Mouse (Mus musculus): ENCODE data around the gene RPS10-NUDT3. TPM values are rescaled to one million over a fixed set of nuclear protein-coding genes. Genes with fewer than 3 reads are reported as not detected.
A peak's percentile ranks its signal among the peaks of the same experiment; 100 is the strongest.

Gene RPS10-NUDT3
- polyA plus RNA-seq, 1 experiment from 2014 or later, result not detected

DNA sequence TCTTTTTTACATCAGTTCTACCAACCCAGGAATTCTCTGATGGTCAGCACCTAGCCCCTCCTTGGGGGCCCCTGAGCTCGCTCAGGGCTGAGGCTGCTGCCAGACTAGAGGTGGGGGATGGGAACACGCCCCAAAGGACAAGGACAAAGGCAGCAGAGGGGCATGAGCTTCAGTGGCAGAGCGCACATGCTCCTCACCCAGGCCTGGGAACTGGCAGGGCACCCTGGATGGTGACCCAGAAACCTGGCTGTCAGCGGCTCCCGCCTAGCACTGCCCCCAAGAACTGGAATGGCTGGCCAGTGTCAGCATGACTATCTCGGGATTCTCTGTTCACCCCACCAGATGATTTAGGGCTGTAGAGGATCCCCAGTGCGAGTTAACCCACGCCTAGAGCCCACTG, 85.8 kb downstream of the RPS10-NUDT3 start:
- 50% methylated on average over 8 of the region's 8 CpGs for WGBS
- H3K27me3 ChIP-seq (ENCODE audit: poor library complexity, severe bottlenecking), result peaks cover 8% of the 10 kb centered on the region; the same call in 1 of the 2 replicates
- H3K27ac ChIP-seq, result peak overlapping the region; percentile 86
- no peaks in the 10 kb centered on the region for H3K36me3 ChIP-seq (replicated peaks)
- H3K4me3 ChIP-seq, result peak overlapping the region; percentile 21
- peak; percentile 44 for DNase-seq (ENCODE audit: extremely low spot score, low spot score)
- peaks cover 61% of the 10 kb centered on the region for H3K4me1 ChIP-seq
- no peaks in the 10 kb centered on the region for H3K9me3 ChIP-seq

DNA sequence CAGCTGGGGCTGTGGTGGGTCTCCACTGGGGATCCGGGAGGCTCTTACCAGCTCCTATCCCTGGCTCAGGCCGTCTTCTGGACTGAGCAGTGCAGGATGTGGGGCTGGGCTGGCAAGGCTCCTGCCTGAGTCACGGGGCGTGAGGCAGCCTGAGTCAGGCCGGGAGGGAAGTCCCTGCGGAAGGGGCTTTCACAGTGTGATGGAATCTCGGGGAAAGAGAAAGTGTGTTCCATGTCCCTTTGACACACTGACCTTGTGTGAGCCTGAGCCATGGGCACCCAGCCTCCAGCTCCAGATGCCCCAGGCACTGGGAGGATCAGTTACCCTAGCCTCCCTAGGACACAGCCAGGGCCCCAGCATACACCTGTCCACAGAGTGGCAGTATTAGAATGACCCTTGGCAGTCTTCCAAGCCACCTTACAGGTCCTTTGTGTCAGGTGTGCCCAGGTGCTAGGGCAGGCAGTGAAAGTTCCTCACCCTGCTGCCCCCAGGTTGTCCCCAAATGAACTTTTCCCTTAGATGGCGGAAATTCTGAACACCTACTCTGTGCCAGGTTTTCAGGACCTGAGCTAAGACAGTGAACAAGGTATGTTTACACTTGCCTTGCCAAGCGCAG, 87.7 kb downstream of the RPS10-NUDT3 start:
- no peak for DNase-seq (ENCODE audit: extremely low spot score, low spot score)
- peaks cover 55% of the 10 kb centered on the region for H3K4me1 ChIP-seq
- peaks cover 8% of the 10 kb centered on the region; the same call in 1 of the 2 replicates for H3K27me3 ChIP-seq (ENCODE audit: poor library complexity, severe bottlenecking)
- H3K4me3 ChIP-seq, result no peak overlapping the region
- H3K9me3 ChIP-seq, result no peaks in the 10 kb centered on the region
- peak overlapping the region; percentile 16; the same call in 1 of the 2 replicates for H3K27ac ChIP-seq
- no peaks in the 10 kb centered on the region for H3K36me3 ChIP-seq (replicated peaks)
- WGBS, result 69% methylated on average over 9 of the region's 9 CpGs

DNA sequence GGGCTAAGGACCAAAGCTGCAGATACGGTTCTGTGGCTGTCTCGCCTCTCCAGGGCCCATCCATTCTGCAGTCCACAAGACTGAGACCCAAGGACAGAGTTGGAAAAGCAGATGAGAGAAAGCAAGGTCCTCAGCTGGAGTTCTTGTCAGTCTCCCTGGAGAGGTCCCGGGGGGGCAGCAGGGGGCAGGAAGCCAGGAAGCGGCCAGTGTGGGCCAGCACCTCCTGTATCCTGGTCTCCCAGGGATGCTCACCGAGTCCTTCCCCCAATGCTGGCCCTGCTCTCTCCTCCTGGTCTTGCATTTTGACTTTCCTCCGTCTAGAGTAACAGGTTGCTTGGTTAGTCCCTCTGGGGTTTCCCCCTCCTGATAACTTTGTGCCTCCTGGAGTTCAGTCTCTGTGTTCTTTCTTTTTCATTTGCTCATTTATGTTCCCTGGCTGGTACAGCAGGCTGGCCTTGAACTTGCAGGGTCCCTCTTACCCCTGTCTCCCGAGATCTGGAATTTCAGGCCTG, 88.4 kb downstream of the RPS10-NUDT3 start:
- H3K4me1 ChIP-seq, result peaks cover 53% of the 10 kb centered on the region
- WGBS, result 70% methylated on average over 7 of the region's 7 CpGs

DNA sequence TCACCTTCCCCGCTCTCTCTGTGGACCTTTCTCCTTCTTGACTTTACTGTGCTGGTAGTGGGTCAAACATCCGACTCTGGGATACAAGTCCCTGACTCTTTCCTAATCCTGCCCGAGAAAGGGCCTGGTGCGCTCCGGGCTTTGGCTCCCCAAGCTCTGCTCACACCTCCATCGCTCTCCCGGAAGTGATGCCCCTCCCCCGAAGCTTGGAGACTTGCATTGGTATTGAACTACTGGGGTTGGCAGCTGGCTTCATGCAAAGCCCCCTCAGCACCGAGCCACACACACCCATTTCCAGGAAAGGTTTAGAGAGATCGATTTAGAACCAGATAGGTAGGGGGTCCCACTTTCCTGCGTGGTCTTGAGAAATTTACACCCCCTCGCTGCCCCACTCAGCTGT, 89.0 kb downstream of the RPS10-NUDT3 start:
- H3K4me3 ChIP-seq, result no peak overlapping the region
- no peaks in the 10 kb centered on the region for H3K9me3 ChIP-seq
- H3K36me3 ChIP-seq (replicated peaks), result no peaks in the 10 kb centered on the region
- H3K27ac ChIP-seq, result no peak overlapping the region
- H3K27me3 ChIP-seq (ENCODE audit: poor library complexity, severe bottlenecking), result peaks cover 8% of the 10 kb centered on the region; the same call in 1 of the 2 replicates
- DNase-seq (ENCODE audit: extremely low spot score, low spot score), result no peak
- WGBS, result 51% methylated on average over 12 of the region's 12 CpGs
- H3K4me1 ChIP-seq, result peaks cover 53% of the 10 kb centered on the region

More for the DNA sequence above, 88.4 kb downstream of the RPS10-NUDT3 start:
- H3K27me3 ChIP-seq (ENCODE audit: poor library complexity, severe bottlenecking), result peaks cover 8% of the 10 kb centered on the region; the same call in 1 of the 2 replicates
- DNase-seq (ENCODE audit: extremely low spot score, low spot score), result no peak
- no peaks in the 10 kb centered on the region for H3K36me3 ChIP-seq (replicated peaks)
- H3K9me3 ChIP-seq, result no peaks in the 10 kb centered on the region
- H3K27ac ChIP-seq, result no peak overlapping the region
- no peak overlapping the region for H3K4me3 ChIP-seq

DNA sequence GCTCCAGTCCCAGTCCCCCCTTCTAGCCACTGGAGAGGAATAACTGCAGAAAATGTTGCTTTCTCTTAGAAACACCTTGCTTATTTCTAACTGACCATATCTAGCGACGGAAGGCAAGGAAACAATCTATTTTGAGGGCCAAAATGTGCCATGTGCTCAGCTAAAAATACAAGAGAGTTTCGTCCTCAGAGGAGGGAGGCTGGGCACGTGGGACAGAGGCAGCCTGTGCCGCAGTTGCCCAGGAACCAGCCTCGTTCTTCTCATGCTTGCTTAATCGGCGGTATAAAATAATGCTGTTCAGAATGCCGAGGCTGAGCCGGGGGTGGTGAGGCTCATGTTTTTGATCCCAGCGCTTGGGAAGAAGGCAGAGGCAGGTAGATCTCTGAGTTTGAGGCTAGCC, 90.5 kb downstream of the RPS10-NUDT3 start:
- no peak for DNase-seq (ENCODE audit: extremely low spot score, low spot score)
- Histone ChIP-seq H3K27me3 (ENCODE audit: poor library complexity, severe bottlenecking) (peaks cover 8% of the 10 kb centered on the region; the same call in 1 of the 2 replicates), H3K4me3 (no peak overlapping the region), H3K4me1 (peaks cover 46% of the 10 kb centered on the region), H3K9me3 (no peaks in the 10 kb centered on the region), H3K27ac (no peak overlapping the region), H3K36me3 (replicated peaks) (no peaks in the 10 kb centered on the region)
- WGBS, result 90% methylated on average over 11 of the region's 11 CpGs

DNA sequence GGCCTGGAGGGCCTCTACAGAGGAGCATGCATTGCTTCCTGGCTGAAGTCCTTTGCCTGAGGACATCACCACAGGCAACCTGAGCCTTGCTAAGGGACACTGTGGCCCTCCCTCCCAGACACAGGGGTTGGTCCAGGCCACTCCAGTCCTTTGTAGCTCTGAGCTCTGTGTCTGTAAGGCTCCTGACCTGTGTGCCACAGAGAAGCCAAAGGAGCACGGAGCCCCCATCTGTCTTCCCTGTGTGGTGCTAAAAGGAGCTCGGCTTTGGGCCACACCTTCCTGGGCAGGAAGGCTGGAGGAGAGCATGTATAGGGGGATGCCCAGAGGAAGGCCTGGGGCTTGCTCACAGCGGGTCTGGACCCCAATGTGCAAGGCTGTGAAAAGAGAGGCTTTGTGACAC, 93.0 kb downstream of the RPS10-NUDT3 start:
- DNase-seq (ENCODE audit: extremely low spot score, low spot score), result no peak
- Histone ChIP-seq H3K27ac (0 out of 2 replicates have a peak overlapping the region, but pooled peaks have one; percentile 17), H3K9me3 (no peaks in the 10 kb centered on the region), H3K4me3 (no peak overlapping the region), H3K36me3 (replicated peaks) (no peaks in the 10 kb centered on the region), H3K4me1 (peaks cover 27% of the 10 kb centered on the region), H3K27me3 (ENCODE audit: poor library complexity, severe bottlenecking) (peaks cover 8% of the 10 kb centered on the region; the same call in 1 of the 2 replicates)
- 81% methylated on average over 3 of the region's 3 CpGs for WGBS

DNA sequence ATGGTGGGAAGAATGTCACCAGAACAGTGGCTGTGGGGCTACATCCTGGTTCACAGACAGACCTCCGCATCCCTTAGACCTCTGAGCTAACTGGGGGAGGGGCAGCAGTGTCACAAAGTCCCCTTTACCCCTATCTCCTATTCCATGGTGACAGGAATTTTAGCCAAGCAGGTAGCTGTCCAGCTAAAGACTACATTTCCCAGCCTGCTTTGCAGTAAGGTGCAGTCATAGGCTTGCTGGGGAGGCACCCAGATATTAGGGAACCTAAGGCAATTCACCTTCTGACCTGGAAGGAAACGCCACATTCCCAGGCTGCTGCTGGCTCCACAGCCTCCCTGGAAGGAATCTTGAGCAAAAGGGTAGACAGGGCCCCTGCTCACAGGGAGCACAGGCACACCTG, 93.8 kb downstream of the RPS10-NUDT3 start:
- peaks cover 1% of the 10 kb centered on the region; the same call in 1 of the 2 replicates for H3K27me3 ChIP-seq (ENCODE audit: poor library complexity, severe bottlenecking)
- DNase-seq (ENCODE audit: extremely low spot score, low spot score), result no peak
- WGBS, result 68% methylated on average over 2 of the region's 2 CpGs
- H3K4me3 ChIP-seq, result no peak overlapping the region
- no peak overlapping the region for H3K27ac ChIP-seq
- H3K36me3 ChIP-seq (replicated peaks), result no peaks in the 10 kb centered on the region
- H3K4me1 ChIP-seq, result peaks cover 21% of the 10 kb centered on the region
- no peaks in the 10 kb centered on the region for H3K9me3 ChIP-seq

DNA sequence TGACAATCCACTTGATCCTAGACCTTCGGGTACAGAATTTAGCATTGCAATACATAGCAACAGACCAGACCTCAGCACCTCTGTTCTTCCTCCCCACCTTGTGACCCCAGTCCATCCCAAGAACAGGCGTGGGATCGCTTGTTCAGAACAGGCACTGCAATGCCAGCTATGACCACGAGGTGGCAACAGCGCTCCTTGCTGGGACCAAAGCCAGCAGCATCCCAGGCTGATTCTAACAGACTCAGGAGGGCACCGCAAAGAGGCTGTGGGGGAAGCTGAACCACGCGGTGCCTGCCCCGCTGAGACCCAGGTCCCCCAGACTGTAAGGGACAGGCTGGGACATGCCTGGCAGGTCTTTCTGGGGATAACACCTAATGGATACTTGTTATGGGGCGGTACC, 100.3 kb downstream of the RPS10-NUDT3 start:
- Histone ChIP-seq H3K27me3 (ENCODE audit: poor library complexity, severe bottlenecking) (no peaks in the 10 kb centered on the region), H3K9me3 (no peaks in the 10 kb centered on the region; the same call in 1 of the 2 replicates), H3K36me3 (replicated peaks) (no peaks in the 10 kb centered on the region), H3K4me1 (peaks cover 6% of the 10 kb centered on the region), H3K27ac (peak overlapping the region; percentile 61), H3K4me3 (peak overlapping the region; percentile 27; the same call in 1 of the 2 replicates)
- peak; percentile 92 for DNase-seq (ENCODE audit: extremely low spot score, low spot score)
- 5% methylated on average over 10 of the region's 10 CpGs for WGBS

DNA sequence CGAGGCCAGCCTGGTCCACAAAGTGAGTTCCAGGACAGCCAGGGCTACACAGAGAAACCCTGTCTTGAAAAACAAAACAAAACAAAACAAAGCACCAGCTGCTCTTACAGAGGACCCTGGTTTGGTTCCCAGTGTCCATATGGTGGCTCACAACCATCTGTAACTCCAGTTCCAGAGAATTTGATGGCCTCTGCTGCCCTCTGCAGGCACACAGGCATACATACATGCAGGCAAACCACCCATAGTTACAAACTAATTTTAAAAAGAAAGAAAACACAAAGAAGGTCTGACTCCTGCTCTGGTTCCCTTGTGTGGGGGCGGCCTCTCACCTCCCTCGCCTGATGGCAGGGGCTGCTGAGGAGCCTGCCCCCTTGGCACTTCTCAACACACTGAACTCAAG, 101.7 kb downstream of the RPS10-NUDT3 start:
- 87% methylated on average over 3 of the region's 3 CpGs for WGBS
- Histone ChIP-seq H3K27ac (no peak overlapping the region), H3K4me1 (peaks cover 14% of the 10 kb centered on the region), H3K27me3 (ENCODE audit: poor library complexity, severe bottlenecking) (no peaks in the 10 kb centered on the region), H3K36me3 (replicated peaks) (no peaks in the 10 kb centered on the region), H3K9me3 (no peaks in the 10 kb centered on the region; the same call in 1 of the 2 replicates), H3K4me3 (no peak overlapping the region)
- DNase-seq (ENCODE audit: extremely low spot score, low spot score), result no peak

DNA sequence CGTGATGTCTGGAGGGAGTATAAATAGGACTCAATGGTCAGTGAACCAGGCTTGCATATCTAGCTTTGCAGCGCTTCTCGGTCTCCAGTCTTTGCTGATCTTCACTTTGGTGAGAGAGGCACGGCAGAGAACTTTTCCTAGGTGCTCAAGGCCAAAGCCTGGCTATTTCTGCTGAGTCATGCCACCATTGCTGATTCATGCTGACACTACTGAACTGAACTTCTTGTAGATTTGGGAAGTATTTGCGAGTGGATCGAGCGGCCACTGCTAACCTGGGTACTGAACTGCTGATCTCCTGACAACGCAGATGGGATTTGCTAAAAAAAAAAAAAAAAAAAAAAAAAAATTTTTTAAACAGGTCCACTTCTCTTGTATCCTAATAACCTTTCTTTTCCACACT, 102.9 kb downstream of the RPS10-NUDT3 start:
- H3K9me3 ChIP-seq, result no peaks in the 10 kb centered on the region; the same call in 1 of the 2 replicates
- H3K4me1 ChIP-seq, result peaks cover 19% of the 10 kb centered on the region
- H3K27me3 ChIP-seq (ENCODE audit: poor library complexity, severe bottlenecking), result no peaks in the 10 kb centered on the region
- WGBS, result 90% methylated on average over 8 of the region's 8 CpGs
- H3K27ac ChIP-seq, result no peak overlapping the region
- no peak overlapping the region for H3K4me3 ChIP-seq
- no peak for DNase-seq (ENCODE audit: extremely low spot score, low spot score)
- H3K36me3 ChIP-seq (replicated peaks), result no peaks in the 10 kb centered on the region

Other genes starting within 250 kb of the RPS10-NUDT3 start
- 0.61 and 0.73 TPM in 2 replicates for gene Grm4, start 113.8 kb downstream of the RPS10-NUDT3 start, polyA plus RNA-seq (2016; fragmentation: Nextera tagmentation; extraction: Ambion mirVana)
- 821 and 911 TPM in 2 replicates for gene Hmga1, start 78.7 kb downstream of the RPS10-NUDT3 start, polyA plus RNA-seq (2016; fragmentation: Nextera tagmentation; extraction: Ambion mirVana)
- 12.5 and 12.7 TPM in 2 replicates for gene AI413582, start 69.5 kb downstream of the RPS10-NUDT3 start, polyA plus RNA-seq (2016; fragmentation: Nextera tagmentation; extraction: Ambion mirVana)
- 81.9 and 91.7 TPM in 2 replicates for gene Nudt3, start 11.7 kb downstream of the RPS10-NUDT3 start, polyA plus RNA-seq (2016; fragmentation: Nextera tagmentation; extraction: Ambion mirVana)
- gene Rps10, start 1.4 kb upstream of the RPS10-NUDT3 start, polyA plus RNA-seq (2016; fragmentation: Nextera tagmentation; extraction: Ambion mirVana), result 919 and 934 TPM in 2 replicates
- 4.3 TPM in 2 replicates for gene Pacsin1, start 20.3 kb upstream of the RPS10-NUDT3 start, polyA plus RNA-seq (2016; fragmentation: Nextera tagmentation; extraction: Ambion mirVana)
- 0.31 TPM in 1 of 2 replicates, not detected in the other for gene Spdef, start 93.7 kb upstream of the RPS10-NUDT3 start, polyA plus RNA-seq (2016; fragmentation: Nextera tagmentation; extraction: Ambion mirVana)
- gene D17Wsu92e, start 185.4 kb upstream of the RPS10-NUDT3 start, polyA plus RNA-seq (2016; fragmentation: Nextera tagmentation; extraction: Ambion mirVana), result 12.4 and 13.5 TPM in 2 replicates
- 413 and 428 TPM in 2 replicates for gene Snrpc, start 202.9 kb upstream of the RPS10-NUDT3 start, polyA plus RNA-seq (2016; fragmentation: Nextera tagmentation; extraction: Ambion mirVana)
- 8.5 and 9.3 TPM in 2 replicates for gene Uhrf1bp1, start 221.2 kb upstream of the RPS10-NUDT3 start, polyA plus RNA-seq (2016; fragmentation: Nextera tagmentation; extraction: Ambion mirVana)

Measured in forebrain, embryonic 10.5 days (tissue).